Mouse (Mus musculus): ENCODE results near the gene Fam120a.

Fam120a gene

GRCm38 (mm10) chr13:48965559-48966525, 2.0 kb downstream of the Fam120a start:
- DNase-seq (ENCODE audit: low spot score) = peak; percentile 60

DNA sequence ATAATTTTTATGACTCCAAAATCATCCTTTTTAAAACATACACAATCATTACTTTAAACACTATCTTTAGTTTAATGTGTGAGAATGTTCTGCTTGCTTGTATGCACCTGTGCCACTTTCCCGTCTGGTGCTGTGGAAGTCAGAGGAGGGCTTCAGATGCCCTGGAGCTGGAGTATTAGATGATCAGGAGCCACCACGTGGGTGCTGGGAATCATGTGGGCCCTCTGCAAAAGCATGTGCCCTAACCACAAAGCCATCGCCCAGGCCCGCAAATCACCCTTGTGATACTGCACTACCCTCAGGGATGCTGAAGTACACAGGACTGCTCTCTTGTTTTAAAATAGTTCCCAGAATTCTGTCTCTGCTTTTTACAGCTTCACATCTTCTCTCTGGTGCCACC, 3.0 kb downstream of the Fam120a start:
- no peak for DNase-seq (ENCODE audit: low spot score)

DNA sequence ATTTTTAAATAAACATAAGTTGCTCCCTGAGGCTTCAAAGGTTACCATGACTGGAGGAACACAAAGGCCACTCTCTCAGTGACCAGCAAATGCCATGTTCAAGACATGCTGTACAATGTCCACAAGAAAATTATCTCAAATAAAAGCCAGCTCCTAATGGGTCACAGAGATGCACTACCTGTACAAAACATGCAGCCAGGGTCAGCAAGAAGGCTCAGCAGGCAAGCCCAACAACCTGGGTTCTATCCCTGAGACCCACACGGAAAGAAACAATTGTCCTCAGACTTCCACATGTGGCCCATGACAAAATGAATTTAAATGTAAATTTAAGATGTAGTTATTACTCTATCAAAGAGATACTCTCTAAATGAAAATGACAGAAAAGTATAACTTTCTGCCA, 4.7 kb downstream of the Fam120a start:
- DNase-seq (ENCODE audit: low spot score) = no peak

GRCm38 (mm10) chr13:48962519-48962918, 5.3 kb downstream of the Fam120a start:
- DNase-seq (ENCODE audit: low spot score) = no peak

- no peak for DNase-seq (ENCODE audit: low spot score)
Measured at GRCm38 (mm10) chr13:48958608-48959007, 9.2 kb downstream of the Fam120a start.

DNA sequence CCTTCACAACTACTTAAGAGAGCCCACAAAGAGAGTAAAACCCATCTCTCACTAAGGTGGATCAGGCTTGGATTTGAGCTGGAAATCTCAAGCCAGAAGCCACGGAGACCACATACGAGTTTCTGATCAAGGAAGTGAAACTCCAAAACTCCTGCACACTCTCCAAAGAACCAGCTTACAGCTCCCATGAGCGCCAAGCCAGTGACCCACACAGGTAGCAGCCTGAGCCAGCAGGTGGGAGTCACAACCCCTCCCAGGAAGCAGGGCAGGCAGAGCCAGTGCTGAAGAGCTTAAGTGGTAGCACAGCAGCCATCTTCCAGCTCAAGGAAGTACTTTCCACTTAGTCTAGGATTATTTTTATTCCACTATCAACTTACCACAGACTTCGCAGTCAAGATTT, 13.0 kb downstream of the Fam120a start:
- no peak for DNase-seq (ENCODE audit: low spot score)

DNA sequence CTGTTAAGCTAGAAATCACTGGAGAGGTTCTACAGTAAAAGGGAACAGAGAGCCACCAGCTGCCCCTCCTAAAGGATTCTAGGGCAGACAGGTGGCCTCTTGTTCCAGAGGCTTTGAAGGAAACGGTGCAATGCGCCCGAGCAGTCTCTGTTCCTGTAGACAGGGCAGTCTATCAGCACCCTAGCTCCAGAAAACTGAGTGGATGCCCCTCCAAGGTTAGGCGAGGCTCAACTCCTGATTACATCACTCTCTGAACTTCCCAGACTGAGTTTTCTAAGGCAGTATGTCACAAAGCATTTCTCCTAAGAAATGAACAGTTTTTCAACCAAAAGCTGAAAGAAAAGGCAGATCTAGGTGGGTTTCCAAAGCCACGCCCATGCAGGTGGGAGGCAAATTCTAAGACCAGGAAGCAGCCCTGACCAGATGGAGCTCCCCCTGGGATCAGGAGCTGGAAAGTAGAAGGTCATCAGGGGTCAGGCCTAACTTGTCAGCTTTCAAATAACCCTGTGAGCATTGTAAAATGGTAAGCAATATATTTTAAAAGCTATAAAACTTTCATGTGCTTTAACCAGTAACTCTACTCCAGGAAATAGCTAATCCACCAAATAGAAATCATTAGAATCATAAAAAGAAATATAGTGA, 17.1 kb downstream of the Fam120a start:
- DNase-seq (ENCODE audit: low spot score) = no peak

- no peak for DNase-seq (ENCODE audit: low spot score)
Measured at GRCm38 (mm10) chr13:48948951-48949350, 18.9 kb downstream of the Fam120a start.

DNA sequence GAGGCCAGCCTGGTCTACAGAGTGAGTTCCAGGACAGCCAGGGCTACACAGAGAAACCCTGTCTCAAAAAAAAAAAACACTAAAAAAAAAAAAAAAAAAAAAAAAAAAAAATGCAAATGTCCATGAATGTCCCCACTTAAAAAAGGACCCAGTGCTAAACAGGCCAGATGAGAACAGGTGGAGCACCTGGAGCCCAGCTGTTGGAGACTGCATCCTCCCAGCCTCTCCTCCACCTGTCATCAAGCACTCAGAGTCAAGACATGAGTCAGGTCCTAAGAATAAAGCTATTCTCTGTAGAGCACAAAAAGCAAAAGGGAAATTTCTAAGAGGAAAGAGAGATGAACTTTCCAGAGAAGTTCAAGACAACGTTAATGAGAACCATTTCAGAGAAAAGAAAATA, 23.2 kb downstream of the Fam120a start:
- DNase-seq (ENCODE audit: low spot score) = no peak

- DNase-seq (ENCODE audit: low spot score) = no peak
Measured at GRCm38 (mm10) chr13:48942471-48942870, 25.3 kb downstream of the Fam120a start.

GRCm38 (mm10) chr13:48941773-48942172, 26.0 kb downstream of the Fam120a start:
- no peak for DNase-seq (ENCODE audit: low spot score)

- no peak for DNase-seq (ENCODE audit: low spot score)
Measured at GRCm38 (mm10) chr13:48934597-48934996, 33.2 kb downstream of the Fam120a start.

DNA sequence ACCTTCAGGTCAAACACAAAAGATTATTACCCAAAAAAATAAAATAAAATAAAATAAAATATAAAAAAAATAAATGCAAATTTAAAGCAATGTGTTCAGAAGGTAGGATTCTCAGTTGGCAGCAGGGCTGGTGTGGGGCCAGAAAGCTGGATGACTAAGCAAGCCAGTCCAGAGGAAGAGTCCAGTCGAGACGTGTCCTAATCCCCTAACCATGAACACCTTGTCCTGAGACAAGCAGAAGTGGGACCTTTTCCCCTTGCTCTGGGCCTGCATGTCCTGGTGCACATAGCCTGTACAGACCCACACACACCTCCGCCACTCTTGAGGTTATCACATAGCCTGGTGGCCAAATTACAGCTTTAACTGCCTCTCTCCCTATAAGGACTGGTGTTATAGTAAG, 35.1 kb downstream of the Fam120a start:
- DNase-seq (ENCODE audit: low spot score) = no peak

GRCm38 (mm10) chr13:48931687-48932086, 36.1 kb downstream of the Fam120a start:
- no peak for DNase-seq (ENCODE audit: low spot score)

GRCm38 (mm10) chr13:48931232-48931631, 36.6 kb downstream of the Fam120a start:
- no peak for DNase-seq (ENCODE audit: low spot score)

- no peak for DNase-seq (ENCODE audit: low spot score)
Measured at GRCm38 (mm10) chr13:48929535-48930110, 38.2 kb downstream of the Fam120a start.

GRCm38 (mm10) chr13:48927609-48928008, 40.2 kb downstream of the Fam120a start:
- DNase-seq (ENCODE audit: low spot score) = no peak

DNA sequence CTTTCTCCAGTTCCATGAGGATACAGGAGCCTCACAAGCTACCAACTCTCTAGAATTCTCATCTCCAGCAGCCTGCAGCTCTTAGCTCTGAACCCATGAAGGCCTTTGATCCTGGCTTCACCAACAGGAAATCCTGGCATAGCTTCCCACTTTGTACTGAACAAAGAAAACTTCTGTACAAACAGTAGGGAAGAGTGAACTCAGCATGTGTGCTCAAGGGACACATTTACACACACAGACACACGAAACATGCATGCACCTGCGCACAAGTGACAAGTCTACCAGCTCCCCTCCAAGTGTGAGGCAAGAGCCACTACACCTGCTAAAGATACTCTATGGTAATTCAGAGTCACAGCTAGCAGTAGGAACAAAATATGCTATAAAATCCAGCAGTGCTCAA, 45.1 kb downstream of the Fam120a start:
- DNase-seq (ENCODE audit: low spot score) = no peak

- DNase-seq (ENCODE audit: low spot score) = no peak
Measured at GRCm38 (mm10) chr13:48921256-48921655, 46.6 kb downstream of the Fam120a start.

- no peak for DNase-seq (ENCODE audit: low spot score)
Measured at GRCm38 (mm10) chr13:48919756-48920415, 47.9 kb downstream of the Fam120a start.

- DNase-seq (ENCODE audit: low spot score) = no peak
Measured at GRCm38 (mm10) chr13:48917113-48917599, 50.7 kb downstream of the Fam120a start.

GRCm38 (mm10) chr13:48913680-48914079, 54.1 kb downstream of the Fam120a start:
- peak; percentile 56 for DNase-seq (ENCODE audit: low spot score)
